Mouse (Mus musculus) MEL (cell line): ENCODE results near the gene Tmprss6. TPM values are rescaled to one million over a fixed set of nuclear protein-coding genes. Genes with fewer than 3 reads are reported as not detected.
A peak's percentile ranks its signal among the peaks of the same experiment; 100 is the strongest.

ENCODE experiments used
- DNase-seq: peaks from one replicate; pipeline ENCODE4 v3.0.0; 2011; ENCODE audit warnings: low read depth, low spot score
- H3K27ac ChIP-seq: 2 replicates; pipeline ENCODE4 v1.5.1; 2012; ENCODE audit warnings: low read depth, mild to moderate bottlenecking, control low read depth, low read length, moderate library complexity; ENCODE audit not compliant: control insufficient read depth
- H3K27me3 ChIP-seq, 2 experiments: fragments of 150-350 bp in 1 of 2; sonication (generic) in 1 of 2; 2 replicates each; pipeline ENCODE4 v1.6.1; 2012; ENCODE audit warnings: low read length in 2 of 2, mild to moderate bottlenecking in 2 of 2, improper control_type of control experiment in 1 of 2, moderate library complexity in 1 of 2; ENCODE audit not compliant: insufficient read depth in 2 of 2, control insufficient read depth in 1 of 2
- H3K36me3 ChIP-seq, 2 experiments: 2 replicates each; pipeline ENCODE4 v1.6.1; 2012 to 2014; ENCODE audit warnings: low read length in 2 of 2, improper control_type of control experiment in 1 of 2, inconsistent platforms in 1 of 2, mild to moderate bottlenecking in 1 of 2; ENCODE audit not compliant: insufficient read depth in 2 of 2, control insufficient read depth in 1 of 2
- H3K4me1 ChIP-seq, 2 experiments: fragments of 150-350 bp in 1 of 2; sonication (generic) in 1 of 2; 2 replicates each; pipeline ENCODE4 v1.6.1; 2012; ENCODE audit warnings: low read length in 2 of 2, improper control_type of control experiment in 1 of 2, mild to moderate bottlenecking in 1 of 2; ENCODE audit not compliant: insufficient read depth in 2 of 2, control insufficient read depth in 1 of 2
- H3K4me3 ChIP-seq, 2 experiments: fragments of 150-350 bp in 1 of 2; sonication (generic) in 1 of 2; 2 replicates each; pipeline ENCODE4 v1.5.1; 2012; ENCODE audit warnings: low read depth in 2 of 2, low read length in 2 of 2, mild to moderate bottlenecking in 2 of 2, moderate library complexity in 2 of 2, control low read depth in 1 of 2, improper control_type of control experiment in 1 of 2; ENCODE audit not compliant: control insufficient read depth in 1 of 2, insufficient read depth in 1 of 2
- H3K79me2 ChIP-seq: 2 replicates; pipeline ENCODE4 v1.6.1; 2012; ENCODE audit warnings: mild to moderate bottlenecking, low read length, moderate library complexity; ENCODE audit not compliant: control insufficient read depth, poor library complexity, insufficient read depth
- H3K9ac ChIP-seq: 2 replicates; pipeline ENCODE4 v1.6.1; 2012; ENCODE audit warnings: low read depth, mild to moderate bottlenecking, control low read depth, low read length, moderate library complexity; ENCODE audit not compliant: control insufficient read depth, poor library complexity, severe bottlenecking
- H3K9me3 ChIP-seq: fragments of 150-350 bp; sonication (generic); replicated peaks from 2 replicates; pipeline ENCODE4 v1.6.1; 2012; ENCODE audit warnings: mild to moderate bottlenecking, low read length, improper control_type of control experiment, moderate library complexity; ENCODE audit not compliant: insufficient read depth
- CHD1 ChIP-seq: IDR thresholded peaks from 2 replicates; pipeline ENCODE4 v1.6.1; 2012; ENCODE audit warnings: low read depth, mild to moderate bottlenecking, inconsistent platforms, low read length, improper control_type of control experiment
- CHD2 ChIP-seq: IDR thresholded peaks from 2 replicates; pipeline ENCODE4 v1.6.1; 2011; ENCODE audit warnings: low read length, improper control_type of control experiment
- CTCF ChIP-seq, 3 experiments: IDR thresholded peaks in 2 of 3; conservative IDR thresholded peaks in 1 of 3; 2 replicates each; pipeline ENCODE4 v1.5.1; 2011 to 2012; ENCODE audit warnings: low read length in 3 of 3, low read depth in 2 of 3, mild to moderate bottlenecking in 2 of 3, improper control_type of control experiment in 1 of 3, inconsistent platforms in 1 of 3, mixed read lengths in 1 of 3, moderate library complexity in 1 of 3; ENCODE audit not compliant: control insufficient read depth in 1 of 3, insufficient read depth in 1 of 3, poor library complexity in 1 of 3, severe bottlenecking in 1 of 3
- E2F4 ChIP-seq: IDR thresholded peaks from 2 replicates; pipeline ENCODE4 v1.6.1; 2011; ENCODE audit warnings: low read depth, low read length, improper control_type of control experiment, borderline replicate concordance
- EP300 ChIP-seq, 2 experiments: IDR thresholded peaks; 2 replicates each; pipeline ENCODE4 v1.6.1; 2011; ENCODE audit warnings: improper control_type of control experiment in 2 of 2, low read length in 2 of 2, low read depth in 1 of 2, mild to moderate bottlenecking in 1 of 2
- JUND ChIP-seq: IDR thresholded peaks from 2 replicates; pipeline ENCODE4 v1.6.1; 2011; ENCODE audit warnings: low read depth, mild to moderate bottlenecking, improper control_type of control experiment, low read length
- KAT2A ChIP-seq: conservative IDR thresholded peaks from 2 replicates; pipeline ENCODE4 v1.6.1; 2012; ENCODE audit warnings: low read depth, low read length, improper control_type of control experiment, inconsistent platforms
- MAX ChIP-seq: IDR thresholded peaks from 2 replicates; pipeline ENCODE4 v1.6.1; 2011; ENCODE audit warnings: low read length, improper control_type of control experiment
- MAZ ChIP-seq: IDR thresholded peaks from 2 replicates; pipeline ENCODE4 v1.6.1; 2012; ENCODE audit warnings: low read depth, mild to moderate bottlenecking, inconsistent platforms, low read length, improper control_type of control experiment
- MXI1 ChIP-seq: IDR thresholded peaks from 2 replicates; pipeline ENCODE4 v1.6.1; 2011; ENCODE audit warnings: mild to moderate bottlenecking, low read depth, low read length, improper control_type of control experiment
- MYB ChIP-seq: IDR thresholded peaks from 2 replicates; pipeline ENCODE4 v1.6.1; 2011; ENCODE audit warnings: mild to moderate bottlenecking, low read depth, low read length, improper control_type of control experiment
- RAD21 ChIP-seq: IDR thresholded peaks from 2 replicates; pipeline ENCODE4 v1.6.1; 2011; ENCODE audit warnings: mild to moderate bottlenecking, low read depth, low read length, improper control_type of control experiment
- SIN3A ChIP-seq: IDR thresholded peaks from 2 replicates; pipeline ENCODE4 v1.6.1; 2012; ENCODE audit warnings: low read length, improper control_type of control experiment, inconsistent platforms
- SMC3 ChIP-seq: IDR thresholded peaks from 2 replicates; pipeline ENCODE4 v1.6.1; 2011; ENCODE audit warnings: low read depth, low read length, improper control_type of control experiment
- USF1 ChIP-seq: IDR thresholded peaks from 2 replicates; pipeline ENCODE4 v1.6.1; 2014; ENCODE audit warnings: low read depth, mild to moderate bottlenecking, inconsistent platforms, low read length, improper control_type of control experiment, moderate library complexity
- USF2 ChIP-seq, 2 experiments: IDR thresholded peaks; 2 replicates each; pipeline ENCODE4 v1.6.1; 2011 to 2012; ENCODE audit warnings: improper control_type of control experiment in 2 of 2, low read length in 2 of 2, borderline replicate concordance in 1 of 2, inconsistent platforms in 1 of 2, low read depth in 1 of 2, mild to moderate bottlenecking in 1 of 2; ENCODE audit not compliant: insufficient read depth in 1 of 2
- ZKSCAN1 ChIP-seq: IDR thresholded peaks from 2 replicates; pipeline ENCODE4 v1.6.1; 2012; ENCODE audit warnings: low read depth, mild to moderate bottlenecking, inconsistent platforms, low read length, improper control_type of control experiment, moderate library complexity
- ZNF384 ChIP-seq: IDR thresholded peaks from 2 replicates; pipeline ENCODE4 v1.6.1; 2012; ENCODE audit warnings: low read depth, mild to moderate bottlenecking, inconsistent platforms, low read length, improper control_type of control experiment
- polyA plus RNA-seq, 2 experiments: library from polyadenylated mRNA; stranded (reverse) in 1 of 2; unstranded in 1 of 2; fragments of >175 nt in 1 of 2; fragments of >200 nt in 1 of 2; gene quantifications; 2 replicates each; pipeline versions ENCODE4 v1.2.1 to v1.2.4; 2012; ENCODE audit warnings: low replicate concordance in 2 of 2, low read depth in 1 of 2; ENCODE audit not compliant: insufficient read length in 2 of 2, insufficient read depth in 1 of 2, missing spikeins in 1 of 2
- total RNA-seq: library from RNA; depleted of rRNA; stranded (reverse); fragments of 300-350 nt; gene quantifications from 2 replicates; pipeline ENCODE4 v1.2.3, GENCODE M21; 2012

Gene Tmprss6
- total and polyA plus RNA-seq, 3 experiments, result 0.11 to 0.12 TPM; not detected in 1

DNA sequence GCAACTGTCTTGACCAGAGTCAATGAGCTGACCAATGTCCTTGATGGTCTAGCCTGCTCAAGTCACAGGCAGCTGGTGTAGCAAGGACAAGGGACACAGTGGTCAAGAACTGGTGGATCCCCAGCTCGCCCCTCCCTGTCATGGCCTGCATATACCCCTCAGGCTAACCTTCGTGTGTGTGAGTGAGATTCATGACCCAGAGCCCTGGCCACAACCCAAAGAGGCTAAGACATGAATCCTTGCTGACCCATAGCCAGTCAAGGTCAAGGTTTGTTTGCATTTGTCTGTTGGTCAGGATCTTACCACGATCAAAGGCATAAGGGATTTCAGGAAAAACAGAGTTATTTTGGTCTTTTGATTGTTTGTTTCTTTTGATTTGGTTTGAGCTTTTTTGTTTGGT, 14.1 kb upstream of the Tmprss6 start:
- no peak overlapping the region for H3K27ac ChIP-seq
- no peaks in the 10 kb centered on the region for H3K79me2 ChIP-seq
- H3K4me1 ChIP-seq, result no peaks in the 10 kb centered on the region
- TF ChIP-seq CHD1 (no peak), EP300 (IDR thresholded peaks at IDR 0.05; ENCODE audit: low read depth in 1 of 2, low read length in 2 of 2) (no peak), E2F4 (no peak), RAD21 (no peak), JUND (no peak), KAT2A (no peak), ZKSCAN1 (no peak), MYB (no peak), CHD2 (no peak), MXI1 (no peak), SMC3 (no peak), SIN3A (no peak), USF2 (IDR thresholded peaks at IDR 0.05; ENCODE audit: borderline replicate concordance in 1 of 2, insufficient read depth in 1 of 2, low read depth in 1 of 2, low read length in 2 of 2) (no peak), USF1 (no peak), MAX (no peak), MAZ (no peak)
- no peak overlapping the region for H3K4me3 ChIP-seq
- DNase-seq, result no peak
- H3K36me3 ChIP-seq, result no peaks in the 10 kb centered on the region
- no peak overlapping the region for H3K9ac ChIP-seq
- H3K9me3 ChIP-seq, result no peaks in the 10 kb centered on the region
- H3K27me3 ChIP-seq, result peaks cover 12 to 19% of the 10 kb centered on the region in 2 experiments

DNA sequence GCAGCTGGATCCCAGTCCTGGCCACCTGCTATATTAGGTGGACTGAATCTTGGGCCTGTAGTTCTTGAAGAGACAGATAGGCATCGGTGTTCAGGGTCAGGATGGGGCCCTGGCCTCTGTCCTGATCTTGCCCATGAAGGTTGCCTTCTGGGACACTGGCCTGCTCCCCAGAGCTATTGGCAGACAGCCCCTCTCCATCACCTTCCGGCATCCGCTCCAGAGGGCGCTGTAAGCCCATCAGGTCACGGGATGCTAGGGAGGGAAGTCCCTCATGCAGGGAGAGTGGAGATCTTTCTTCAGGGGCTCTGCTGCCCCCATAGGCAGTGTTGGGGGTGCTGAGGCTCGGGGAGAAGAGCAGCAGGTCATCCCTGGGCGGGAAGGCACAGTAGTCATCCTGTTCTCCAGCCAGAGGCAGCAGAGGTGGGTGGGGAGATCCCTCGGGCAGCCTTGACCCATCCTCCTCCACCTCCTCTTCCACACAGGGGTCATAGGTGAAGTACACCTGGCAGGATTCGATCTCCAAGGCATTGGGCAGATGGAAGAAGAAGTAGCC, 13.1 kb upstream of the Tmprss6 start:
- H3K36me3 ChIP-seq, result no peaks in the 10 kb centered on the region
- no peak for DNase-seq
- no peaks in the 10 kb centered on the region for H3K4me1 ChIP-seq
- H3K27ac ChIP-seq, result no peak overlapping the region
- TF ChIP-seq CHD1 (no peak), MXI1 (no peak), CTCF (IDR thresholded peaks at IDR 0.05 in 2 of 3, conservative IDR thresholded peaks at IDR 0.05 in 1 of 3; ENCODE audit: control insufficient read depth in 1 of 3, insufficient read depth in 1 of 3, low read depth in 2 of 3, low read length in 3 of 3, poor library complexity in 1 of 3, severe bottlenecking in 1 of 3) (0 out of 6 replicates have a peak, but pooled peaks of 1 of the 3 experiments have one; percentile 11), ZNF384 (no peak)
- no peak overlapping the region for H3K9ac ChIP-seq
- no peak overlapping the region for H3K4me3 ChIP-seq
- H3K79me2 ChIP-seq, result no peaks in the 10 kb centered on the region
- peaks cover 6 to 13% of the 10 kb centered on the region in 2 experiments for H3K27me3 ChIP-seq
- H3K9me3 ChIP-seq, result no peaks in the 10 kb centered on the region
